Mouse (Mus musculus) MEL (cell line): Measurements from ENCODE around the gene Aaas. TPM values are rescaled to one million over a fixed set of nuclear protein-coding genes. Genes with fewer than 3 reads are reported as not detected.

Experiments
- DNase-seq: peaks from one replicate; pipeline ENCODE4 v3.0.0; 2011; ENCODE audit warnings: low read depth, low spot score
- H3K27ac ChIP-seq: 2 replicates; pipeline ENCODE4 v1.5.1; 2012; ENCODE audit warnings: low read depth, mild to moderate bottlenecking, control low read depth, low read length, moderate library complexity; ENCODE audit not compliant: control insufficient read depth
- H3K27me3 ChIP-seq, 2 experiments: fragments of 150-350 bp in 1 of 2; sonication (generic) in 1 of 2; 2 replicates each; pipeline ENCODE4 v1.6.1; 2012; ENCODE audit warnings: low read length in 2 of 2, mild to moderate bottlenecking in 2 of 2, improper control_type of control experiment in 1 of 2, moderate library complexity in 1 of 2; ENCODE audit not compliant: insufficient read depth in 2 of 2, control insufficient read depth in 1 of 2
- H3K36me3 ChIP-seq, 2 experiments: 2 replicates each; pipeline ENCODE4 v1.6.1; 2012 to 2014; ENCODE audit warnings: low read length in 2 of 2, improper control_type of control experiment in 1 of 2, inconsistent platforms in 1 of 2, mild to moderate bottlenecking in 1 of 2; ENCODE audit not compliant: insufficient read depth in 2 of 2, control insufficient read depth in 1 of 2
- H3K4me1 ChIP-seq, 2 experiments: fragments of 150-350 bp in 1 of 2; sonication (generic) in 1 of 2; 2 replicates each; pipeline ENCODE4 v1.6.1; 2012; ENCODE audit warnings: low read length in 2 of 2, improper control_type of control experiment in 1 of 2, mild to moderate bottlenecking in 1 of 2; ENCODE audit not compliant: insufficient read depth in 2 of 2, control insufficient read depth in 1 of 2
- H3K4me3 ChIP-seq, 2 experiments: fragments of 150-350 bp in 1 of 2; sonication (generic) in 1 of 2; 2 replicates each; pipeline ENCODE4 v1.5.1; 2012; ENCODE audit warnings: low read depth in 2 of 2, low read length in 2 of 2, mild to moderate bottlenecking in 2 of 2, moderate library complexity in 2 of 2, control low read depth in 1 of 2, improper control_type of control experiment in 1 of 2; ENCODE audit not compliant: control insufficient read depth in 1 of 2, insufficient read depth in 1 of 2
- H3K79me2 ChIP-seq: 2 replicates; pipeline ENCODE4 v1.6.1; 2012; ENCODE audit warnings: mild to moderate bottlenecking, low read length, moderate library complexity; ENCODE audit not compliant: control insufficient read depth, poor library complexity, insufficient read depth
- H3K9ac ChIP-seq: 2 replicates; pipeline ENCODE4 v1.6.1; 2012; ENCODE audit warnings: low read depth, mild to moderate bottlenecking, control low read depth, low read length, moderate library complexity; ENCODE audit not compliant: control insufficient read depth, poor library complexity, severe bottlenecking
- H3K9me3 ChIP-seq: fragments of 150-350 bp; sonication (generic); replicated peaks from 2 replicates; pipeline ENCODE4 v1.6.1; 2012; ENCODE audit warnings: mild to moderate bottlenecking, low read length, improper control_type of control experiment, moderate library complexity; ENCODE audit not compliant: insufficient read depth
- BHLHE40 ChIP-seq: IDR thresholded peaks from 2 replicates; pipeline ENCODE4 v1.6.1; 2012; ENCODE audit warnings: low read depth, mild to moderate bottlenecking, inconsistent platforms, low read length, improper control_type of control experiment, borderline replicate concordance
- CHD1 ChIP-seq: IDR thresholded peaks from 2 replicates; pipeline ENCODE4 v1.6.1; 2012; ENCODE audit warnings: low read depth, mild to moderate bottlenecking, inconsistent platforms, low read length, improper control_type of control experiment
- E2F4 ChIP-seq: IDR thresholded peaks from 2 replicates; pipeline ENCODE4 v1.6.1; 2011; ENCODE audit warnings: low read depth, low read length, improper control_type of control experiment, borderline replicate concordance
- EP300 ChIP-seq, 2 experiments: IDR thresholded peaks; 2 replicates each; pipeline ENCODE4 v1.6.1; 2011; ENCODE audit warnings: improper control_type of control experiment in 2 of 2, low read length in 2 of 2, low read depth in 1 of 2, mild to moderate bottlenecking in 1 of 2
- ETS1 ChIP-seq: IDR thresholded peaks from 2 replicates; pipeline ENCODE4 v1.6.1; 2012; ENCODE audit warnings: low read depth, mild to moderate bottlenecking, inconsistent platforms, low read length, improper control_type of control experiment, moderate library complexity
- HCFC1 ChIP-seq: IDR thresholded peaks from 2 replicates; pipeline ENCODE4 v1.6.1; 2012; ENCODE audit warnings: low read depth, mild to moderate bottlenecking, inconsistent platforms, low read length, improper control_type of control experiment, moderate library complexity
- JUND ChIP-seq: IDR thresholded peaks from 2 replicates; pipeline ENCODE4 v1.6.1; 2011; ENCODE audit warnings: low read depth, mild to moderate bottlenecking, improper control_type of control experiment, low read length
- MAFK ChIP-seq: IDR thresholded peaks from 2 replicates; pipeline ENCODE4 v1.6.1; 2011; ENCODE audit warnings: low read depth, mild to moderate bottlenecking, low read length, improper control_type of control experiment, borderline replicate concordance
- MAZ ChIP-seq: IDR thresholded peaks from 2 replicates; pipeline ENCODE4 v1.6.1; 2012; ENCODE audit warnings: low read depth, mild to moderate bottlenecking, inconsistent platforms, low read length, improper control_type of control experiment
- MEF2A ChIP-seq: IDR thresholded peaks from 2 replicates; pipeline ENCODE4 v1.6.1; 2014; ENCODE audit warnings: low read depth, mild to moderate bottlenecking, inconsistent platforms, low read length, improper control_type of control experiment; ENCODE audit not compliant: poor library complexity, insufficient replicate concordance, severe bottlenecking; ENCODE audit errors: extremely low read depth
- MXI1 ChIP-seq: IDR thresholded peaks from 2 replicates; pipeline ENCODE4 v1.6.1; 2011; ENCODE audit warnings: mild to moderate bottlenecking, low read depth, low read length, improper control_type of control experiment
- MYC ChIP-seq: IDR thresholded peaks from 2 replicates; pipeline ENCODE4 v1.6.1; 2011; ENCODE audit warnings: low read depth, mild to moderate bottlenecking, low read length, improper control_type of control experiment, moderate library complexity
- NELFE ChIP-seq: IDR thresholded peaks from 2 replicates; pipeline ENCODE4 v1.6.1; 2011; ENCODE audit warnings: low read depth, low read length, improper control_type of control experiment
- NRF1 ChIP-seq: IDR thresholded peaks from 2 replicates; pipeline ENCODE4 v1.6.1; 2014; ENCODE audit warnings: low read depth, mild to moderate bottlenecking, inconsistent platforms, low read length, improper control_type of control experiment, moderate library complexity; ENCODE audit not compliant: poor library complexity, insufficient read depth, severe bottlenecking
- POLR2A ChIP-seq, 2 experiments: IDR thresholded peaks; 2 replicates each; pipeline ENCODE4 v1.6.1; 2011 to 2012; ENCODE audit warnings: low read length in 2 of 2, mild to moderate bottlenecking in 2 of 2, control low read depth in 1 of 2, improper control_type of control experiment in 1 of 2, low read depth in 1 of 2, moderate library complexity in 1 of 2; ENCODE audit not compliant: control insufficient read depth in 1 of 2, insufficient read depth in 1 of 2, poor library complexity in 1 of 2
- POLR2AphosphoS2 ChIP-seq: IDR thresholded peaks from 2 replicates; pipeline ENCODE4 v1.6.1; 2011; ENCODE audit warnings: low read length, improper control_type of control experiment
- POLR2AphosphoS5 ChIP-seq: IDR thresholded peaks from 2 replicates; pipeline ENCODE4 v1.6.1; 2012; ENCODE audit warnings: low read depth, borderline replicate concordance, mild to moderate bottlenecking, inconsistent platforms, low read length, moderate library complexity, mixed read lengths
- RAD21 ChIP-seq: IDR thresholded peaks from 2 replicates; pipeline ENCODE4 v1.6.1; 2011; ENCODE audit warnings: mild to moderate bottlenecking, low read depth, low read length, improper control_type of control experiment
- RCOR1 ChIP-seq: IDR thresholded peaks from 2 replicates; pipeline ENCODE4 v1.6.1; 2012; ENCODE audit warnings: low read depth, mild to moderate bottlenecking, inconsistent platforms, low read length, improper control_type of control experiment
- SIN3A ChIP-seq: IDR thresholded peaks from 2 replicates; pipeline ENCODE4 v1.6.1; 2012; ENCODE audit warnings: low read length, improper control_type of control experiment, inconsistent platforms
- SMC3 ChIP-seq: IDR thresholded peaks from 2 replicates; pipeline ENCODE4 v1.6.1; 2011; ENCODE audit warnings: low read depth, low read length, improper control_type of control experiment
- TBP ChIP-seq: IDR thresholded peaks from 2 replicates; pipeline ENCODE4 v1.8.0; 2011; ENCODE audit warnings: low read depth, low read length, improper control_type of control experiment
- USF1 ChIP-seq: IDR thresholded peaks from 2 replicates; pipeline ENCODE4 v1.6.1; 2014; ENCODE audit warnings: low read depth, mild to moderate bottlenecking, inconsistent platforms, low read length, improper control_type of control experiment, moderate library complexity
- USF2 ChIP-seq, 2 experiments: IDR thresholded peaks; 2 replicates each; pipeline ENCODE4 v1.6.1; 2011 to 2012; ENCODE audit warnings: improper control_type of control experiment in 2 of 2, low read length in 2 of 2, borderline replicate concordance in 1 of 2, inconsistent platforms in 1 of 2, low read depth in 1 of 2, mild to moderate bottlenecking in 1 of 2; ENCODE audit not compliant: insufficient read depth in 1 of 2
- ZC3H11A ChIP-seq: IDR thresholded peaks from 2 replicates; pipeline ENCODE4 v1.6.1; 2012; ENCODE audit warnings: low read depth, mild to moderate bottlenecking, inconsistent platforms, low read length, improper control_type of control experiment
- ZKSCAN1 ChIP-seq: IDR thresholded peaks from 2 replicates; pipeline ENCODE4 v1.6.1; 2012; ENCODE audit warnings: low read depth, mild to moderate bottlenecking, inconsistent platforms, low read length, improper control_type of control experiment, moderate library complexity
- ZMIZ1 ChIP-seq: IDR thresholded peaks from 2 replicates; pipeline ENCODE4 v1.6.1; 2012; ENCODE audit warnings: low read depth, mild to moderate bottlenecking, inconsistent platforms, low read length, improper control_type of control experiment, moderate library complexity
- polyA plus RNA-seq, 2 experiments: library from polyadenylated mRNA; stranded (reverse) in 1 of 2; unstranded in 1 of 2; fragments of >175 nt in 1 of 2; fragments of >200 nt in 1 of 2; gene quantifications; 2 replicates each; pipeline versions ENCODE4 v1.2.1 to v1.2.4; 2012; ENCODE audit warnings: low replicate concordance in 2 of 2, low read depth in 1 of 2; ENCODE audit not compliant: insufficient read length in 2 of 2, insufficient read depth in 1 of 2, missing spikeins in 1 of 2
- total RNA-seq: library from RNA; depleted of rRNA; stranded (reverse); fragments of 300-350 nt; gene quantifications from 2 replicates; pipeline ENCODE4 v1.2.3, GENCODE M21; 2012

The Aaas gene
- total and polyA plus RNA-seq, 3 experiments: 48.7 to 205 TPM; not detected in 1

DNA sequence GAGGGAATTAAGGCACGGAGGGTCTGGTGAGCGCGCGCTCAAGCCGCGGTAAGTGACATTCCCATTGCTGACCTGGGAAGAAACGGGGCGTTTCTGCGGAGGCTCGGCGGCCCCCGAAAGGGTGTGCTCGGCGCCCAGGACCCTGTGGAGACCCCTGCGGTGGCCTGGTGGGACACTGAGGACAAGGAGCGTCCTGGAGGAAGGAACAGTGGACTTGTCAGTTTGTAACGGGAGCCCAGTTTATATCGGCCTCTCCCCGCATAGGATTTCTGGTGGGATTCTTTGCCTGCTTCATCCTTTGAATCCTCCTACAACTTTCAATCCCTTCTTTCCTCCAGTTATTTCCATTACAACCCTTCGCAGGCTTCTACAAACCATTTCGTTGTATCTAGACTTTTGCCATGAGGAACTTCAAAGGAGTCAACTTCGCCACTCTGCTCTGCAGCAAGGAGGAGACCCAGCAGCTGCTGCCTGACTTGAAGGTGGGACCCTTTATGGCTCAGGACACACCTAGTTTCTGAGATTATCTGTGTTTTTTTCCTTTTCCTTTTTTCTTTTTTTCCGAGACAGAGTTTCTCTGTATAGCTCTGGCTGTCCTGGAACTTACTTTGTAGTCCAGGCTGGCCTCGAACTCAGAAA, 54.1 kb downstream of the Aaas start:
- Histone ChIP-seq H3K27me3 (no peaks in the 10 kb centered on the region), H3K79me2 (peaks cover 29% of the 10 kb centered on the region), H3K4me3 (peak overlapping the region; percentile 61 to 72), H3K9me3 (no peaks in the 10 kb centered on the region), H3K4me1 (peaks cover 4 to 8% of the 10 kb centered on the region in 2 experiments; a peak in 3 of 4 replicates), H3K9ac (peak overlapping the region; percentile 77), H3K36me3 (peaks cover 5 to 15% of the 10 kb centered on the region in 2 experiments), H3K27ac (peak overlapping the region; percentile 33)
- TF ChIP-seq RCOR1 (no peak), E2F4 (no peak), MAZ (no peak), MYC (peak; percentile 5; the same call in 1 of the 2 replicates), MEF2A (no peak), SMC3 (no peak), HCFC1 (no peak), POLR2A (IDR thresholded peaks at IDR 0.05; ENCODE audit: control insufficient read depth in 1 of 2, insufficient read depth in 1 of 2, low read depth in 1 of 2, low read length in 2 of 2, poor library complexity in 1 of 2) (peak in 1 of 2 experiments; percentile 99; a peak in 1 of 4 replicates)
- DNase-seq: peak; percentile 73

DNA sequence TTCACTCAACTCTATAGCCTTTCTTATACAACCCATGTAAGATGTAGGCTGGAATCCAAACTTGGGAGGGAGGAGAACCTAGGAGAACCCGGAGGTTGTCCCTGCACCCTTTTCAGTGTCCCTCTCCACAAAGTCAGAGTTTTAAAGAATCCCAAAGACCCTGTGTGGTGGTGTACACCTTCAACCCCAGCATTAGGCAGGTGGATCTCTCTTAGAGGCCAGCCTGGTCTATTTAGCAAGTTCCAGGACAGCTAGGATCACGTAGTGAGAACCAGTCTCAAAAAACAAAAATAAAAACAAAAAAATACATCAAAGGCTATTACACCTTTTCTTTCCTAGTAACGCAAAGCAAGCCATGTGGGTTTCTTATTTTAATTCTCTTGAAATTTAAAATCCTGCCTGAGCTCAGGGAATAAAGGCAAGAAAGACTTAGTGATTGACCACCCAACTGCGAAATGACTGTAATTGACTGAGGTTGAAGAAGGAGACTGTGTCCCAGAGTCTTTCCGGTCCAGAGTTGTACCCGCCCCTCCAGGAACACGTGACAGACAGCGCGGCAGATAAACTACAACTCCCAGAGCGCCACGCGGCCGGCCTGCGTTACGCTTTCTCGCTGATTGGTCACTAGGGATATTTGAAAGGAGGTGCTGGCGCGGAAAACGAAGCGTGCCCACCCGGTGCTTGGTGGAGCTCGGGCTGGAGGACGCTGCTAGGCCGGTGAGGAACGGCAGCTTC, 54.8 kb downstream of the Aaas start, which contains the start of gene Espl1:
Gene Espl1 (plus strand): TSS at position 634 of the 735 bp plus-strand sequence.
- Histone ChIP-seq H3K36me3 (peaks cover 2 to 15% of the 10 kb centered on the region in 2 experiments), H3K9me3 (no peaks in the 10 kb centered on the region), H3K27me3 (no peaks in the 10 kb centered on the region), H3K4me3 (peak within 1 kb of the TSS; percentile 61 to 72), H3K27ac (peak within 1 kb of the TSS; percentile 33), H3K4me1 (peaks cover 4 to 8% of the 10 kb centered on the region in 2 experiments; a peak in 3 of 4 replicates), H3K79me2 (peaks cover 29% of the 10 kb centered on the region), H3K9ac (peak within 1 kb of the TSS; percentile 77)
- peak; percentile 99 for DNase-seq
- TF ChIP-seq E2F4: peak; percentile 99
- no peak for TF ChIP-seq RAD21
- TF ChIP-seq SIN3A: peak; percentile 99
- no peak for TF ChIP-seq ZC3H11A
- 0 out of 2 replicates have a peak, but pooled peaks have one; percentile 53 for TF ChIP-seq CHD1
- 0 out of 2 replicates have a peak, but pooled peaks have one; percentile 57 for TF ChIP-seq BHLHE40
- TF ChIP-seq MAFK: no peak
- peak; percentile 96 for TF ChIP-seq POLR2AphosphoS2
- peak; percentile 100 for TF ChIP-seq HCFC1
- no peak for TF ChIP-seq ZKSCAN1
- no peak for TF ChIP-seq POLR2AphosphoS5
- TF ChIP-seq TBP: peak; percentile 95
- peak; percentile 100 for TF ChIP-seq USF1
- TF ChIP-seq ETS1: peak; percentile 47; the same call in 1 of the 2 replicates
- no peak for TF ChIP-seq MEF2A
- TF ChIP-seq NRF1: peak; percentile 52; the same call in 1 of the 2 replicates
- peak; percentile 98 for TF ChIP-seq ZMIZ1
- peak; percentile 87 to 95 for TF ChIP-seq USF2 (IDR thresholded peaks at IDR 0.05; ENCODE audit: borderline replicate concordance in 1 of 2, insufficient read depth in 1 of 2, low read depth in 1 of 2, low read length in 2 of 2)
- no peak for TF ChIP-seq JUND
- TF ChIP-seq EP300 (IDR thresholded peaks at IDR 0.05; ENCODE audit: low read depth in 1 of 2, low read length in 2 of 2): no peak
- no peak; the same call in 1 of the 2 replicates for TF ChIP-seq MAZ
- TF ChIP-seq MXI1: peak; percentile 99
- TF ChIP-seq NELFE: peak; percentile 93
